Mouse (Mus musculus) liver, embryonic 14.5 days (tissue): Measurements from ENCODE around the gene Fgfr2. TPM values are rescaled to one million over a fixed set of nuclear protein-coding genes. Genes with fewer than 3 reads are reported as not detected.

Experiments
- ATAC-seq: fragments of 200-750 bp; cut with Nextera tagmentation; 2 replicates; pipeline ENCODE4 v1.8.0; 2017; ENCODE audit warnings: moderate number of reproducible peaks, mild to moderate bottlenecking, moderate library complexity; ENCODE audit not compliant: insufficient read depth
- DNase-seq, 3 experiments: peaks; one replicate each; pipeline ENCODE4 v3.0.0-alpha.2; 2012 to 2013; ENCODE audit warnings: low read depth in 3 of 3, low spot score in 3 of 3
- H3K27ac ChIP-seq: fragments of 300-500 bp; sonication (generic); 2 replicates; pipeline ENCODE4 v1.5.1; 2014; ENCODE audit warnings: moderate library complexity, mild to moderate bottlenecking, control low read depth, inconsistent platforms
- H3K27me3 ChIP-seq: fragments of 300-500 bp; sonication (generic); 2 replicates; pipeline ENCODE4 v1.6.1; 2014; ENCODE audit warnings: mild to moderate bottlenecking, low read length, moderate library complexity; ENCODE audit not compliant: control insufficient read depth, insufficient read depth
- H3K36me3 ChIP-seq: fragments of 300-500 bp; sonication (generic); replicated peaks from 2 replicates; pipeline ENCODE4 v1.6.1; 2014; ENCODE audit warnings: low read depth; ENCODE audit not compliant: control insufficient read depth, insufficient read depth
- H3K4me1 ChIP-seq, 2 experiments: fragments of 200-500 bp in 1 of 2; fragments of 300-500 bp in 1 of 2; sonication (generic) in 1 of 2; replicated peaks; 2 replicates each; pipeline ENCODE4 v1.6.1; 2012 to 2014; ENCODE audit warnings: antibody characterized with exemption in 1 of 2, inconsistent platforms in 1 of 2, low read length in 1 of 2; ENCODE audit not compliant: control insufficient read depth in 2 of 2, insufficient read depth in 2 of 2
- H3K4me2 ChIP-seq: fragments of 300-500 bp; sonication (generic); 2 replicates; pipeline ENCODE4 v1.6.1; 2014; ENCODE audit warnings: low read depth, mild to moderate bottlenecking, control low read depth, moderate library complexity
- H3K4me3 ChIP-seq, 2 experiments: fragments of 200-500 bp in 1 of 2; fragments of 300-500 bp in 1 of 2; sonication (generic) in 1 of 2; 2 replicates each; pipeline ENCODE4 v1.5.1; 2012 to 2014; ENCODE audit warnings: low read depth in 2 of 2, low read length in 2 of 2, mild to moderate bottlenecking in 2 of 2, control low read depth in 1 of 2, inconsistent platforms in 1 of 2, moderate library complexity in 1 of 2; ENCODE audit not compliant: insufficient read depth in 1 of 2
- H3K9ac ChIP-seq: fragments of 300-500 bp; sonication (generic); replicated peaks from 2 replicates; pipeline ENCODE4 v1.6.1; 2014; ENCODE audit warnings: mild to moderate bottlenecking, control low read depth, moderate library complexity
- H3K9me3 ChIP-seq: fragments of 300-500 bp; sonication (generic); 2 replicates; pipeline ENCODE4 v1.6.1; 2016; ENCODE audit warnings: low read length, mixed read lengths; ENCODE audit not compliant: control insufficient read depth
- CTCF ChIP-seq: IDR thresholded peaks from 2 replicates; pipeline ENCODE4 v1.5.1; 2016; ENCODE audit warnings: antibody characterized with exemption, low read depth, control low read depth
- EP300 ChIP-seq: IDR thresholded peaks from 2 replicates; pipeline ENCODE4 v1.6.1; 2016; ENCODE audit warnings: antibody characterized with exemption, low read depth
- WGBS: fragments of 180-500 bp; shearing (Covaris S2); extraction: QIAGEN DNeasy Blood & Tissue Kit; methylation state at CpG from one replicate; pipeline ENCODE4 v1.1.7; 2014; ENCODE audit not compliant: insufficient replicate concordance; 5-methylcytosine and 5-hydroxymethylcytosine counted together
- polyA plus RNA-seq, 2 experiments: library from polyadenylated mRNA; depleted of rRNA in 1 of 2; stranded (reverse) in 1 of 2; unstranded in 1 of 2; fragments of >200 nt; fragmentation: Nextera tagmentation in 1 of 2; extraction: Ambion mirVana in 1 of 2; gene quantifications; 2 replicates each; pipeline versions ENCODE4 v1.2.1 to v1.2.3; 2012 to 2014

Fgfr2 gene
- 7.7 and 8.8 TPM in 2 replicates for polyA plus RNA-seq (2012; rRNA removed)
- polyA plus RNA-seq (2014; fragmentation: Nextera tagmentation; extraction: Ambion mirVana): 7.9 and 11.0 TPM in 2 replicates

GRCm38 (mm10) chr7:133123244-133123998, at the start of gene Fgfr2:
Gene Fgfr2, minus strand, starts transcription at chr7:133123350.
- peak within 1 kb of the TSS; percentile 4 for H3K27ac ChIP-seq
- H3K9ac ChIP-seq: peak within 1 kb of the TSS; percentile 62
- peaks cover 0 to 4% of the 10 kb centered on the region in 2 experiments; a peak in 1 of 4 replicates for H3K4me1 ChIP-seq
- under 1% methylated on average over 44 of the region's 53 CpGs for WGBS
- no peaks in the 10 kb centered on the region for H3K36me3 ChIP-seq
- DNase-seq (no peak), ATAC-seq (peak; percentile 54)
- H3K4me2 ChIP-seq: peak within 1 kb of the TSS; percentile 71
- TF ChIP-seq EP300 (no peak), CTCF (no peak)
- H3K4me3 ChIP-seq: peak within 1 kb of the TSS; percentile 57 to 63
- H3K9me3 ChIP-seq: no peaks in the 10 kb centered on the region
- H3K27me3 ChIP-seq: peaks cover 28% of the 10 kb centered on the region

- Histone ChIP-seq H3K36me3 (no peaks in the 10 kb centered on the region), H3K9me3 (no peaks in the 10 kb centered on the region), H3K9ac (no peak overlapping the region), H3K27ac (no peak overlapping the region), H3K4me3 (no peak overlapping the region), H3K4me2 (no peak overlapping the region), H3K4me1 (no peaks in the 10 kb centered on the region), H3K27me3 (no peaks in the 10 kb centered on the region)
- TF ChIP-seq CTCF (no peak), EP300 (no peak)
- 54% methylated on average over 4 of the region's 4 CpGs for WGBS
- DNase-seq (no peak), ATAC-seq (no peak)
These were observed 48.4 kb upstream of the Fgfr2 start for GRCm38 (mm10) chr7:133171403-133172032.

GRCm38 (mm10) chr7:133168928-133169327, 45.8 kb upstream of the Fgfr2 start:
- TF ChIP-seq CTCF: no peak
- H3K36me3 ChIP-seq: no peaks in the 10 kb centered on the region
- no peaks in the 10 kb centered on the region for H3K9me3 ChIP-seq
- H3K9ac ChIP-seq: no peak overlapping the region
- WGBS: 72% methylated on average over 3 of the region's 3 CpGs
- H3K27ac ChIP-seq: no peak overlapping the region
- no peak overlapping the region for H3K4me3 ChIP-seq
- no peak for DNase-seq
- no peaks in the 10 kb centered on the region for H3K27me3 ChIP-seq
- no peak for ATAC-seq
- no peak overlapping the region for H3K4me2 ChIP-seq
- no peaks in the 10 kb centered on the region for H3K4me1 ChIP-seq

- Histone ChIP-seq H3K36me3 (no peaks in the 10 kb centered on the region), H3K9ac (no peak overlapping the region), H3K27me3 (no peaks in the 10 kb centered on the region), H3K4me3 (no peak overlapping the region), H3K4me2 (no peak overlapping the region), H3K4me1 (no peaks in the 10 kb centered on the region), H3K27ac (no peak overlapping the region), H3K9me3 (no peaks in the 10 kb centered on the region)
- DNase-seq (no peak), ATAC-seq (no peak)
- 68% methylated on average over 2 of the region's 2 CpGs for WGBS
- TF ChIP-seq CTCF (no peak), EP300 (no peak)
These were observed 44.8 kb upstream of the Fgfr2 start for GRCm38 (mm10) chr7:133167903-133168302.

- DNase-seq (no peak), ATAC-seq (no peak)
- Histone ChIP-seq H3K27ac (no peak overlapping the region), H3K9me3 (no peaks in the 10 kb centered on the region), H3K4me3 (no peak overlapping the region), H3K27me3 (no peaks in the 10 kb centered on the region), H3K36me3 (no peaks in the 10 kb centered on the region), H3K4me1 (no peaks in the 10 kb centered on the region), H3K4me2 (no peak overlapping the region), H3K9ac (no peak overlapping the region)
- no peak for TF ChIP-seq EP300
- TF ChIP-seq CTCF: no peak
- 39% methylated on average over 2 of the region's 2 CpGs for WGBS
These were observed 41.6 kb upstream of the Fgfr2 start for GRCm38 (mm10) chr7:133164770-133165169.
